In genomic region chr2:157078059-157078792, GRCm38 (mm10) we compare ENCODE assay signal across 9 mouse cellular contexts. TPM values are rescaled to one million over a fixed set of nuclear protein-coding genes. Genes with fewer than 3 reads are reported as not detected.
DNase-seq lines count a peak whose midpoint lies in the region; ATAC-seq and TF ChIP-seq lines count a peak whose summit lies in the region.
"Had no signal": no experiment of that assay in that cellular context is flagged by ENCODE, and none has a peak within 500 bp of the region (broad histone marks: within the 10 kb centered on the region; RNA-seq: fewer than 3 reads in every experiment).

No protein-coding gene starts in this region.

- peak; percentile 57 for DNase-seq in gastrocnemius, adult 2 months
- DNase-seq in gastrocnemius, adult 8-10 months (ENCODE audit: low spot score in 2 of 2), result no peak
- DNase-seq in 3134 (ENCODE audit: extremely low read depth, insufficient read length, low spot score), result peak; percentile 76
- peak; percentile 61 to 74 for DNase-seq in cerebellum, postnatal 10 days
- DNase-seq in heart, postnatal 10 days, result peak; percentile 47 to 63
- no peak for DNase-seq in liver, embryonic 14.5 days (ENCODE audit: low read depth in 3 of 3, low spot score in 3 of 3)
- DNase-seq in spleen, adult 18-20 months, result no peak

- no peak for TF ChIP-seq EP300 in liver, embryonic 14.5 days (IDR thresholded peaks at IDR 0.05; ENCODE audit: low read depth)

- H3K9ac ChIP-seq in liver, embryonic 14.5 days (replicated peaks), result 0 out of 2 replicates have a peak overlapping the region, but pooled peaks have one; percentile 9
- H3K9ac ChIP-seq in stomach, embryonic 16.5 days (ENCODE audit: low read length), result peak overlapping the region; percentile 92

- H3K4me1 ChIP-seq in liver, embryonic 14.5 days (replicated peaks; ENCODE audit: control insufficient read depth in 2 of 2, insufficient read depth in 2 of 2, low read length in 1 of 2), result peaks cover 0 to 5% of the 10 kb centered on the region in 2 experiments; a peak in 2 of 4 replicates
- peaks cover 43% of the 10 kb centered on the region for H3K4me1 ChIP-seq in stomach, embryonic 16.5 days (ENCODE audit: control insufficient read depth, insufficient read depth, low read length)

- peaks cover 40% of the 10 kb centered on the region for H3K27me3 ChIP-seq in liver, embryonic 14.5 days (ENCODE audit: control insufficient read depth, insufficient read depth, low read length)
- H3K27me3 ChIP-seq in stomach, embryonic 16.5 days (ENCODE audit: control insufficient read depth, insufficient read depth, low read length), result no peaks in the 10 kb centered on the region

- H3K9me3 ChIP-seq in liver, embryonic 14.5 days (ENCODE audit: control insufficient read depth, low read length), result no peaks in the 10 kb centered on the region
- no peaks in the 10 kb centered on the region for H3K9me3 ChIP-seq in stomach, embryonic 16.5 days (replicated peaks; ENCODE audit: control insufficient read depth, low read length)

- TF ChIP-seq CTCF in gastrocnemius, adult 2 months (IDR thresholded peaks at IDR 0.05), result no peak
- TF ChIP-seq CTCF in liver, embryonic 14.5 days (IDR thresholded peaks at IDR 0.05; ENCODE audit: low read depth), result no peak

- no peaks in the 10 kb centered on the region for H3K36me3 ChIP-seq in liver, embryonic 14.5 days (replicated peaks; ENCODE audit: control insufficient read depth, insufficient read depth, low read depth)
- no peaks in the 10 kb centered on the region for H3K36me3 ChIP-seq in stomach, embryonic 16.5 days (ENCODE audit: control insufficient read depth, insufficient read depth, low read length)

- peak overlapping the region; percentile 53 for H3K4me2 ChIP-seq in liver, embryonic 14.5 days (ENCODE audit: low read depth)
- H3K4me2 ChIP-seq in stomach, embryonic 16.5 days (ENCODE audit: low read depth, low read length), result peak overlapping the region; percentile 74

- WGBS in liver, embryonic 14.5 days (ENCODE audit: insufficient replicate concordance), result under 1% methylated on average over 68 of the region's 79 CpGs
- WGBS in stomach, embryonic 16.5 days, result under 1% methylated on average over 73 of the region's 79 CpGs

- ATAC-seq in liver, embryonic 14.5 days (ENCODE audit: insufficient read depth), result 0 out of 2 replicates have a peak, but pooled peaks have one; percentile 12
- ATAC-seq in stomach, embryonic 16.5 days (ENCODE audit: insufficient read depth, low FRiP score), result no peak

- peak overlapping the region; percentile 86 for H3K27ac ChIP-seq in gastrocnemius, adult 2 months
- no peak overlapping the region for H3K27ac ChIP-seq in liver, embryonic 14.5 days
- H3K27ac ChIP-seq in stomach, embryonic 16.5 days (ENCODE audit: low read length), result peak overlapping the region; percentile 93

- intact Hi-C loops in gastrocnemius, adult 2 months (cut with DNase I), result loop anchor here (5.0 kb wide), 1 partner anchor 216 kb away; the partner anchor contains the start of gene Rab5if
- intact Hi-C loops in heart, postnatal 10 days (cut with DNase I), result loop anchor here (2.0 to 10.0 kb wide), 4 partner anchors 27 to 353 kb away; no protein-coding TSS in a partner anchor

- H3K4me3 ChIP-seq in gastrocnemius, adult 2 months, result peak overlapping the region; percentile 93
- H3K4me3 ChIP-seq in liver, embryonic 14.5 days (ENCODE audit: insufficient read depth in 1 of 2, low read depth in 2 of 2, low read length in 2 of 2), result peak overlapping the region; percentile 45 to 59
- peak overlapping the region; percentile 78 for H3K4me3 ChIP-seq in stomach, embryonic 16.5 days (replicated peaks; ENCODE audit: low read length)

RNA-seq across cellular contexts. Expression of gene Soga1, which starts 0.8 kb away (rescaled TPM):
- total RNA-seq in gastrocnemius, adult 2 months (2021), result 1 to 10 TPM; 2.8 to 4.5 TPM
- 1 to 10 TPM; 1.7 to 3.5 (median 2.3) TPM for total RNA-seq in gastrocnemius, adult 8-10 months (2022)
- 10 to 100 TPM; 33.3 to 34.6 TPM for total RNA-seq in heart, postnatal 10 days (2021)
- polyA plus RNA-seq in liver, embryonic 14.5 days (2012; rRNA removed), result 1.8 and 2.0 TPM in 2 replicates
- polyA plus RNA-seq in liver, embryonic 14.5 days (2014; fragmentation: Nextera tagmentation; extraction: Ambion mirVana), result 1.6 and 1.8 TPM in 2 replicates
- 2.1 and 2.6 TPM in 2 replicates for polyA plus RNA-seq in stomach, embryonic 16.5 days (2015; fragmentation: Nextera tagmentation; extraction: Ambion mirVana)

RNA-seq across cellular contexts. Expression of gene Tldc2, which starts 8.6 kb away (rescaled TPM):
- not detected for total RNA-seq in gastrocnemius, adult 2 months (2021)
- not detected for total RNA-seq in gastrocnemius, adult 8-10 months (2022)
- total RNA-seq in heart, postnatal 10 days (2021), result not detected
- polyA plus RNA-seq in liver, embryonic 14.5 days (2012; rRNA removed), result not detected in 2 replicates
- 0.25 TPM in 1 of 2 replicates, not detected in the other for polyA plus RNA-seq in liver, embryonic 14.5 days (2014; fragmentation: Nextera tagmentation; extraction: Ambion mirVana)
- not detected in 2 replicates for polyA plus RNA-seq in stomach, embryonic 16.5 days (2015; fragmentation: Nextera tagmentation; extraction: Ambion mirVana)
- total RNA-seq: heart, postnatal 14 days had no signal

RNA-seq across cellular contexts. Expression of gene Samhd1, which starts 56.8 kb away (rescaled TPM):
- 10 to 100 TPM; 15.1 to 15.8 TPM for total RNA-seq in gastrocnemius, adult 2 months (2021)
- total RNA-seq in gastrocnemius, adult 8-10 months (2022), result 10 to 100 TPM; 12.6 to 17.7 (median 13.2) TPM
- total RNA-seq in heart, postnatal 10 days (2021), result 10 to 100 TPM; 20.5 to 25.3 TPM
- polyA plus RNA-seq in liver, embryonic 14.5 days (2012; rRNA removed), result 8.5 and 11.9 TPM in 2 replicates
- polyA plus RNA-seq in liver, embryonic 14.5 days (2014; fragmentation: Nextera tagmentation; extraction: Ambion mirVana), result 17.6 and 18.0 TPM in 2 replicates
- polyA plus RNA-seq in stomach, embryonic 16.5 days (2015; fragmentation: Nextera tagmentation; extraction: Ambion mirVana), result 27.2 and 29.1 TPM in 2 replicates

Comparison
In these comparisons a context has a peak if more than half of its experiments do, and no peak if none do; other contexts are left out.
1. DNase-seq: peak in gastrocnemius, adult 2 months (single experiment), 3134 (single experiment), cerebellum, postnatal 10 days (2 of 2) and heart, postnatal 10 days (2 of 2); none in gastrocnemius, adult 8-10 months (0 of 2), liver, embryonic 14.5 days (0 of 3) and spleen, adult 18-20 months (0 of 2).
2. RNA of gene Soga1, which starts 0.8 kb away (total RNA-seq): 33.3 to 34.6 TPM in heart, postnatal 10 days; 2.8 to 4.5 TPM in gastrocnemius, adult 2 months and 1.7 to 3.5 TPM in gastrocnemius, adult 8-10 months; every median in the first group is over 4 times any median in the second.
3. Peak in every context shown above with its lines, with median percentiles within 50 percentile points of each other: H3K4me3 ChIP-seq.